Mouse (Mus musculus) liver, postnatal 0 days (tissue): Measurements from ENCODE around the gene Ano5.

ENCODE experiments used
- CTCF ChIP-seq: sonication (generic); IDR thresholded peaks from 2 replicates; pipeline ENCODE4 v1.5.1; 2016; ENCODE audit warnings: antibody characterized with exemption, low read depth
- EP300 ChIP-seq: IDR thresholded peaks from 2 replicates; pipeline ENCODE4 v1.6.1; 2016; ENCODE audit warnings: antibody characterized with exemption, low read depth, mild to moderate bottlenecking

DNA sequence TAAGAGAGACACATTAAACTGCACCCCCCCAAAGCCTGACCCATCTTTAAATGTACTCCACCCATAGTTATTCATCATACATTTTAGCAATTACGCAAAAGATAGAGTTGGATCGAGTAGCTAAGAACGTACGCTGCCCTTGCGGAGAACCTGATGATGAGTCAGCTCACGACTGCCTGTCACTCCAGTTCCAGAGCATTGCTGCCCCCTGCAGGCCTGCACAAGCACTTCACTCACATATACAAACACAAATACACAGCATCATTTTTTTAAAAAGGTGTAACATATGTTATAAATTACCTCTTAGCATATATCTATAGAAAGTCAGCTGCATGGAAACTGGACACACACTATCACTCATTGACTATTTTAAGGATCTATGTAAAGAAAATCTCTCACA lies 29.9 kb downstream of the Ano5 start:
- TF ChIP-seq CTCF (peak; percentile 32; the same call in 1 of the 2 replicates), EP300 (no peak)
